Mouse (Mus musculus) B cell, adult 62 days (primary cell): Measurements from ENCODE around the gene Rnf133. TPM values are rescaled to one million over a fixed set of nuclear protein-coding genes. Genes with fewer than 3 reads are reported as not detected.

Experiments
- total RNA-seq: library from RNA; stranded (reverse); gene quantifications from 4 replicates; pipeline ENCODE4 v1.2.4, GENCODE M21; 2023

The Rnf133 gene
- total RNA-seq: not detected in 4 replicates

DNA sequence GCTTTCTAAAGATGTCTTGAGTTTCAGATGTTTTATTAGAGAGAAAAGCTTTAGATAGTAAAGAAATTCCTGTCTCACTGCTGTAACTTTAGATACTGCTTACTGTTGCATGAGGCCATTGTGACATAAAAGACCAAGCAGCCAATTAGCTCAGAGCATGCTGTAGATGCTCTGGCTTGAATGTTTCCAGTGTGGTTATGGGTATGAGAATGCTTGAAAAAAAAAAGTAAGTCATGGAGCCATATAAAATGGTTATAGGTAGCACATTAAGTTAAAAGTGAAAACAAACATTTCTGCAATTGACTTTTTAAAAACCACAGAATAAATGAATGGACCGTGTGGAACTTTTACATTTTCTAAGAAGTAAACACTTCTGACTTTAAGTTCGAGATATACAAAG lies at the start of gene Rnf133:
Gene Rnf133 (minus strand): TSS at position 101 of the 400 bp plus-strand sequence.

GRCm38 (mm10) chr6:23655036-23655435 lies 4.9 kb upstream of the Rnf133 start, which contains the start of gene Rnf148:
Rnf148 (minus strand) TSS chr6:23655136.

Other genes with a start within 250 kb of the Rnf133 start
- gene Rnf148, start 4.8 kb upstream of the Rnf133 start, total RNA-seq: not detected in 4 replicates
- not detected in 4 replicates for gene Cadps2, start 189.1 kb upstream of the Rnf133 start, total RNA-seq